Mouse (Mus musculus): ENCODE results near the gene Selenon. TPM values are rescaled to one million over a fixed set of nuclear protein-coding genes. Genes with fewer than 3 reads are reported as not detected.

Selenon gene
- polyA plus RNA-seq, 1 experiment from 2014 or later = 25.1 TPM

DNA sequence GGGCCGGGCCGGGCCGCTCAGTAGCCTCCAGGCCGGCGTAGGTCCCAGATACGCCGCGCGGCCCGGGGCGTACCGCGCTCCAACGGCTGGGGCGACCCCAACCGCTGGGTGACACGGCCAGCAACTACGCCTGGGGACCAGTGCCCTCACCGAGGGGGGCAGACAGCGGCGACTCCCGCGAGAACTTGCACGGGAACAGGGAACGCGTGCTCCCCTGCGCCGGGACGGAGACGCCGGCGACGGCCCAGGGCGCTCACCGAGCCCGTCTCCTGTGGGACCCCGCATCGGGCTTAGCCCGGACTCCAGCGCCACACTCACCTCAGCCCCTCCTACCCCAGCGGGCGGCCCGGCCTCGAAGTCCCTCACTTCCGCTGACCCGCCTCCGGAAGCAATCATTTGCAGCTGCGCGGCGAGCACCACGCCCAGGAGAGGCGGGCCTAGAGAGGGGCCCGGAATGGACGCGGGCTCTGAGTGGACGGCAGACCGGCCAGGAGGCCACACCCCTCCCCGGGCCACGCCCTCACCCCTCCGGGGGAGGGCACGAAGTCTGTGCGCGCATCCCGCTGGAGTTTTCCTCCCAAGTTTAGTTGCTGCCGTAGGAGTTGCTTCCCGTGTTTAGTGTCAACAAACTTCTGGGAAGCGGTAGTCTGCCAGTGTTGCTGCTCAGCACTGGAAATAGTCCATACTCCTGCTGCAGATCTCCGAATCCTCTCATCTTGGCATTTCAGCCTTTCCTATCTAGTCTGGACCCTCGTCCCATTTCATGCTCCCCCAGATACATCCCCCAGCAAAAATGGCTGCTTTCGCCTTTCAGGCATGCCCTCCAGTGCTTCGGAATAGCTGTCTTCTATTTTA, 16.8 kb downstream of the Selenon start, which contains the start of gene Mtfr1l:
Gene Mtfr1l (minus strand): TSS at position 456 of the 855 bp plus-strand sequence.
- Histone ChIP-seq H3K9me3 (no peaks in the 10 kb centered on the region), H3K27me3 (replicated peaks) (no peaks in the 10 kb centered on the region), H3K4me1 (replicated peaks) (peaks cover 13% of the 10 kb centered on the region), H3K36me3 (peaks cover 8% of the 10 kb centered on the region), H3K4me3 (replicated peaks) (peak within 1 kb of the TSS; percentile 98), H3K27ac (peak within 1 kb of the TSS; percentile 79), H3K4me2 (replicated peaks) (peak within 1 kb of the TSS; percentile 79), H3K9ac (peak within 1 kb of the TSS; percentile 81)
- ATAC-seq = peak; percentile 99
- WGBS = under 1% methylated on average over 71 of the region's 71 CpGs

DNA sequence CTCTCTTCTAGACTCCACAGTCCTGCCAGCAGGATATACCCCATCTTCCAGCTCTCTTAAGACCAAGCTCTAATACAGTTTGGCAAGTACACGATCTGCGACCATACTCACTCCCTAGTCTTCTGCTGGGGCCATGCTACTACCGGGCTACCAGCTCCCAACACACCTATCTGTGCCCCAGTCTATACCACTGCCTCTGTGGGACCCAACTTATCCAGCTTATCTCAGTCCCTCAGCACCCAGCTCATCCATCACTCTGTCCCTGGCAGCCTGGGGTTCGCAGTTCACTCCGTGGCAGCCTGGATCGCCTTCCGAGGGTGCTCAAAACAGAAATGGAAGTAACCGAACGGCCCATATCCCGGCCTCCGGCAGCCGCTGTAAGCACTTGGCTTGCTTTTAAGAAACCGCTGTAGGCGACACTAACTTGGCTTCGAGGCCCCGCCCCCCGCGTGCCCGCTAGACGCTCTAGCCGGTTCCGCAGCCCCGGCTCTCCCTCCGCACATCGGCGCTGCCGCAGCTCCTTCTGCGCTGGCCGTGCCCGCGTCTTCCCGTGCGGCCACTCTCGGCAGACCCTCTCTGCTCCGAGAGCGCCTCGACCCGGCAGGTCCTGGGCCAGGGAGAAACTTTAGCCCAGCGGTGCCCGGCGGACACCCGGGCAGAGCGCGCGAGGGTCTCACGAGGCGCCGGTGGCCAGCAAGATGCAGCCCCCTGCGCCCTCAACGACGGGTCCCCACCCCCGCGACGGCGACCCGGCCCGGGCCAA, 17.7 kb downstream of the Selenon start:
- Histone ChIP-seq H3K27me3 (replicated peaks) (no peaks in the 10 kb centered on the region), H3K4me3 (replicated peaks) (peak overlapping the region; percentile 98), H3K9me3 (no peaks in the 10 kb centered on the region), H3K36me3 (peaks cover 14% of the 10 kb centered on the region), H3K27ac (peak overlapping the region; percentile 79), H3K9ac (peak overlapping the region; percentile 81), H3K4me2 (replicated peaks) (peak overlapping the region; percentile 79), H3K4me1 (replicated peaks) (peaks cover 13% of the 10 kb centered on the region)
- WGBS = under 1% methylated on average over 57 of the region's 57 CpGs
- peak; percentile 22 for ATAC-seq

DNA sequence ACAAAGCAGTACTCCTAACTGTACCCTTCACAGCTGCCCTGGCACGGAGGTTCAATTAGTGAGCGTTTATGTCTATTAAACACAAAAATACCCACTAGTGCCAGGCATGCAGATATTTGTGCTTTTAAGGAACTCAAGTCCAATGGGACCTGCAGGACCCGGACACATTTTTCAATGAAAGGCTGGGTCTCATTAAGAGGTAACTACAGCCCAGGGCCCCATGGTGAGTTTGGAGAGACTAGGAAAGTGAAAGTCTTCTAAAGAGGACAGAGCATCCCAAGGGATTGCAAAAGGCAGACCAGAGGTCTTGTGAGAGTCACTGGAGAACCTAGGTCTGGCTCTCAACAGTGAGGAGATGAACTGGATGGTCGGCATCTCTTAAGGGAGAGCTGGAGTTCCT, 18.5 kb downstream of the Selenon start:
- H3K36me3 ChIP-seq = peaks cover 18% of the 10 kb centered on the region
- WGBS = 84% methylated on average over 4 of the region's 4 CpGs
- no peaks in the 10 kb centered on the region for H3K9me3 ChIP-seq
- H3K4me1 ChIP-seq (replicated peaks) = peaks cover 13% of the 10 kb centered on the region
- ATAC-seq = no peak
- H3K27ac ChIP-seq = no peak overlapping the region
- no peaks in the 10 kb centered on the region for H3K27me3 ChIP-seq (replicated peaks)
- H3K9ac ChIP-seq = 0 out of 2 replicates have a peak overlapping the region, but pooled peaks have one; percentile 81
- no peak overlapping the region; the same call in 1 of the 2 replicates for H3K4me3 ChIP-seq (replicated peaks)
- peak overlapping the region; percentile 79 for H3K4me2 ChIP-seq (replicated peaks)

DNA sequence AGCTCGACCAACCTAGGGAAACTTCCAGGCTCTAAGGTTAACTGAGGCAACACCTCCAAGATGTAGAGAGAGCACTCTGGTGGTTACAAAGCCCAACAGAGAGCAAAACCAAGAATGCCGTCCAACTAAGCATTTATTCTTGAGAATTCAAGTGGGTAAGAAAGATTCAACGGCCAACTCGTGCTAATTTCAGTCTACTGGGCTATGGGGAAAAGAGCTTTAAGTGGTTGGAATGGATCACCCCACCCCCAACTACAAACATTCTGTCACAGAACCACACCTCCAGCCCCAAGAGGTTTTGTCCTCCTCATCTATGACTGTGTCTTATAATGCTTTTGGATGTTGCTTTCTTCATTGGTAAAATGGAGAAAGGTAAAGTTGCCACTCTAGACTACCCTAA, 19.0 kb downstream of the Selenon start:
- H3K4me2 ChIP-seq (replicated peaks) = no peak overlapping the region
- no peaks in the 10 kb centered on the region for H3K27me3 ChIP-seq (replicated peaks)
- 82% methylated on average over 4 of the region's 4 CpGs for WGBS
- peaks cover 18% of the 10 kb centered on the region for H3K36me3 ChIP-seq
- no peak overlapping the region for H3K9ac ChIP-seq
- H3K27ac ChIP-seq = no peak overlapping the region
- no peak for ATAC-seq
- H3K4me3 ChIP-seq (replicated peaks) = no peak overlapping the region
- no peaks in the 10 kb centered on the region for H3K9me3 ChIP-seq
- peaks cover 13% of the 10 kb centered on the region for H3K4me1 ChIP-seq (replicated peaks)

DNA sequence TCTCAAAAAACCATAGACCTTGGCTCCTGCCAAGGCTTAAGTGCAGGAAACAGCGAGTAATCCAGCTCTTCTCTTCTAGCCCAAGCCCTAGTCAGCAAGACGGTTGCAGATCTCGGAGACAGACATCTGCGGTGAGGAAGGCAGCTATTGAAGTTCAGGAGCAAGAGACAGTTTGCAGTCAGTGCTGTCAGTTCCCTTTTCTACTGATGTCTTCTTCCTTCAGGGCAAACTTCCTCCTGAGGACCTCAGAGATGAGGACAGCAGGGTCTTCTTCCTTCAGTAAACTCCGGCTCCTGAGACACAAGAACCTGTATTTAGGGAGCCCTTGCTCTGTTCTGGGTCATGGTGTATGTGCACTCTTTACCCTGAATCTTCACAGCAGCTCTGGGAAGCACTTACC, 25.7 kb downstream of the Selenon start:
- H3K36me3 ChIP-seq = peaks cover 29% of the 10 kb centered on the region
- H3K4me3 ChIP-seq (replicated peaks) = no peak overlapping the region
- H3K27me3 ChIP-seq (replicated peaks) = no peaks in the 10 kb centered on the region
- no peaks in the 10 kb centered on the region for H3K4me1 ChIP-seq (replicated peaks)
- no peak overlapping the region for H3K9ac ChIP-seq
- no peak for ATAC-seq
- WGBS = 71% methylated on average over 5 of the region's 5 CpGs
- H3K27ac ChIP-seq = no peak overlapping the region
- H3K9me3 ChIP-seq = no peaks in the 10 kb centered on the region
- no peak overlapping the region for H3K4me2 ChIP-seq (replicated peaks)

DNA sequence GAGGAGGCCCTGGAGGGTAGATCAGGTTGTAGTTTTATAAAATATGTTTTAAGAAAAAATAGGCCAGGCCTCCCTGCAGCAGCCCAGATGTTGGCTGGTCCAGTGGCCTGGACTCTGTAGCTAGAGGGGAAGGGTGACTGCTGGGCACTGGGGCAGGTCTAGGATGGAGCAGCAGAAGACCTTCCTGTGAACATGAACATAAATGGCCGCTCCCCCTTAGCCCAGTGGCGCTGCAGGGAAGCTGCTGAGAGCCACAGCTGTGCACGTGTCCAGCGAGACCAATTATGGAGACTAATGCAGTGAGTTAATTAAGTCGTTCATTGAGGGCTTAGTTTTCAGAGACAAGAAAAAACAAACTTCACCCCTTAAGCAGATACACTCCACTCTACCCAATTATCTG, 26.2 kb downstream of the Selenon start:
- 80% methylated on average over 5 of the region's 5 CpGs for WGBS
- Histone ChIP-seq H3K27ac (no peak overlapping the region), H3K27me3 (replicated peaks) (no peaks in the 10 kb centered on the region), H3K4me2 (replicated peaks) (no peak overlapping the region), H3K4me1 (replicated peaks) (no peaks in the 10 kb centered on the region), H3K4me3 (replicated peaks) (no peak overlapping the region), H3K9me3 (no peaks in the 10 kb centered on the region), H3K36me3 (peaks cover 29% of the 10 kb centered on the region), H3K9ac (no peak overlapping the region)
- ATAC-seq = no peak

DNA sequence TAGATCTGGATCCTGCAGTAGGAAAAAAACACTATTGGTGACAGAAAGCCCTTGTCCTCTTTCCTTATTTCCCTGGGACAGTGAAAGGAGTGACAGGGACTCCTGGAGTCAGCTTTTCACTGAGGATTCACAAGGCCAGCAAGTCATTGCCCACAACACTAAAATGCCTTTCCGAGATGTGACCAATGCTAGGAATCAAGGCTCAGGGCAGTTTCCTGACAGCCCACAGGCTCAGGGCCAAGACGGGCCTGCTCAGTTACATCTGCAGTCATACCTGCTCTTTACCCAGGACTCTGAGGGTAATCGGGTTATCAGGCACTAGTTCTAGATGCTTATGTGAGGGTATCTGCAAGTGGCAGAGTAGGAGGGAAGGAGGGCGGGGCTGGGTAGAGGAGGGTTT, 28.5 kb downstream of the Selenon start:
- Histone ChIP-seq H3K9me3 (no peaks in the 10 kb centered on the region), H3K4me3 (replicated peaks) (no peak overlapping the region), H3K27ac (no peak overlapping the region), H3K4me2 (replicated peaks) (no peak overlapping the region), H3K36me3 (peaks cover 11% of the 10 kb centered on the region; the same call in 1 of the 2 replicates), H3K9ac (no peak overlapping the region), H3K27me3 (replicated peaks) (no peaks in the 10 kb centered on the region), H3K4me1 (replicated peaks) (no peaks in the 10 kb centered on the region)
- no peak for ATAC-seq
- WGBS = 85% methylated on average over 4 of the region's 4 CpGs

DNA sequence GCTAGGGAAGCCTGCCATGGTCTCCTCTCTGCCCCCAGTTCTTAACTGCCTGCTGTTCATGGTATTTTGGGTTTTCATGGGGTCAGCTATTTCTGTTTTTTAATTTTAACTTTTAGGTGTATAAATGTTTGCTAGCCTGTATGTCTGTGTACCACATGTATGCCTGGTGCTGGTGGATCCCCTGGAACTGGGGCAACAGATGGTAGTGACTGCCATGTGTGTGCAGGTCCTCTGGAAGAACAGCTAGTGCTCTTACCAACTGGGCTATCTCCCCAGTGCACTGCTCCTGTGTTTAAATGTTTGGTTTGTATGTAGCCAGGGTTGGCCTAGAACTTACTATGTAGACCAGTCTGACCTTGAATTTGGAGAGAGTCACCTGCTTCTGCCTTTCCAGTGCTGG, 32.7 kb downstream of the Selenon start:
- peaks cover 11% of the 10 kb centered on the region for H3K4me1 ChIP-seq (replicated peaks)
- no peak overlapping the region for H3K9ac ChIP-seq
- ATAC-seq = no peak
- H3K4me2 ChIP-seq (replicated peaks) = no peak overlapping the region
- H3K27me3 ChIP-seq (replicated peaks) = no peaks in the 10 kb centered on the region
- no peak overlapping the region for H3K27ac ChIP-seq
- H3K36me3 ChIP-seq = no peaks in the 10 kb centered on the region
- no peak overlapping the region for H3K4me3 ChIP-seq (replicated peaks)
- no peaks in the 10 kb centered on the region for H3K9me3 ChIP-seq

DNA sequence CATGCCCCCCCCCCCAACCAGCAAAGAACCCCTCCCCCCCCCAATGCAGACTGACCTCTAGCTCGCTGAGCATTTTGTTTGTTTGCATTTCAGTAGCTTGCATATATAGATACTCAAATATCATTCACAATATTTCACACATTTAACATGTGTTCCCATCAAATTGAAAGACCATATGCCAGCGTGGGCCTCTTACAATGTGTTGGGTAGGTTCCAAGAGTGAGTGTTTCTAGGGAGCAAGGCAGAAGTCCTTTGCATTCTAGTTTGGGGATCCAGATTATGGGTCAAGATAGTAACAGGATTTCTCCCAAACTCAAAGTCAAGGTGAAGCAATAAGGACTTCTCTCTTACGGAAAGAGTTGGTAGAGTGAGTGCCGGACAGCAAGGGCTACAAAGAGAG, 33.4 kb downstream of the Selenon start:
- 89% methylated on average over 4 of the region's 4 CpGs for WGBS
- Histone ChIP-seq H3K4me1 (replicated peaks) (peaks cover 13% of the 10 kb centered on the region), H3K36me3 (no peaks in the 10 kb centered on the region), H3K9me3 (no peaks in the 10 kb centered on the region), H3K4me2 (replicated peaks) (no peak overlapping the region), H3K9ac (no peak overlapping the region), H3K27me3 (replicated peaks) (no peaks in the 10 kb centered on the region), H3K27ac (no peak overlapping the region), H3K4me3 (replicated peaks) (no peak overlapping the region)
- no peak for ATAC-seq

DNA sequence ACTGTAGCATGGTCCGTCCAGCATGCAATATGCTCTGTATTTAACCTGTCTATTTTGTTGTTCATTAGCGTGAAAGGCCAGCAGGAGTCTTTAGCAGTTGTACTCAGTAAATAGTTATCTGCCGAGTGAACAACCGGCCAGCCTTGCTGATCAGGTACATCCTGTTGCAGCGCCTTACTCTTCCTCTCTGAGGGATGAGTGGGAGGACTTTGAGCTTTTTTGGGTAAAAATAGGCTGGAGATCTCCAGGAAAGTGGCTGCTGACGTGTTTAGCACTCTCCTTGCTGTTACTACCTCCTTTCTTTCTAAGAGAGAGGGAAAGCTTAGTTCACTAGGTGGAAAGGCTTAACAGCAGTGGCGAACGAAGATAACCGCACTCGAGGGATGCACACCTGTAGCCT, 34.2 kb downstream of the Selenon start:
- H3K36me3 ChIP-seq = no peaks in the 10 kb centered on the region
- H3K9ac ChIP-seq = no peak overlapping the region
- no peak overlapping the region for H3K4me3 ChIP-seq (replicated peaks)
- H3K9me3 ChIP-seq = no peaks in the 10 kb centered on the region
- WGBS = 85% methylated on average over 10 of the region's 10 CpGs
- ATAC-seq = no peak
- H3K27ac ChIP-seq = no peak overlapping the region
- H3K4me1 ChIP-seq (replicated peaks) = peaks cover 14% of the 10 kb centered on the region
- no peaks in the 10 kb centered on the region for H3K27me3 ChIP-seq (replicated peaks)
- H3K4me2 ChIP-seq (replicated peaks) = no peak overlapping the region

DNA sequence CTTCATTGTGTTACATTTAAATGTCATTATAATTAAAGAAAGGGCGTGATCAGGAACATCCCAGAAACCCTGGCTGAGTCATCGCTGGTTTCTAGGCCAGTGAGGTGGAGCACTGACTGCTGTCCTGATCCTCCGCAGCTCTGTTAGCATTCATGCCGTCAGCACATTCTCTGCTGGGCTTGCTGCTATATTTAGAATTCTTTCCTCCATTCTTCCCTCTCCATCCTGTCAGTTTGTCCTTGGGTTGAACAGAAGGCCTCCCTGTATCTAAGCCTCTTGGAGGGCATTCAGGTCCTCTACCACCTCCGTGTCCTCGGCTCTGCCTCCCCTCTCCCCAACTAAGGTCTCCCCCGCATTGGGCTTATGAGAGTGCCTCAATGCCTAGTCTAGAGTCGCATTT, 35.0 kb downstream of the Selenon start:
- Histone ChIP-seq H3K36me3 (no peaks in the 10 kb centered on the region), H3K9ac (no peak overlapping the region), H3K9me3 (no peaks in the 10 kb centered on the region), H3K4me1 (replicated peaks) (peaks cover 18% of the 10 kb centered on the region), H3K4me3 (replicated peaks) (no peak overlapping the region), H3K27ac (peak overlapping the region; percentile 49; the same call in 1 of the 2 replicates), H3K27me3 (replicated peaks) (no peaks in the 10 kb centered on the region), H3K4me2 (replicated peaks) (no peak overlapping the region)
- ATAC-seq = no peak
- 55% methylated on average over 8 of the region's 8 CpGs for WGBS

DNA sequence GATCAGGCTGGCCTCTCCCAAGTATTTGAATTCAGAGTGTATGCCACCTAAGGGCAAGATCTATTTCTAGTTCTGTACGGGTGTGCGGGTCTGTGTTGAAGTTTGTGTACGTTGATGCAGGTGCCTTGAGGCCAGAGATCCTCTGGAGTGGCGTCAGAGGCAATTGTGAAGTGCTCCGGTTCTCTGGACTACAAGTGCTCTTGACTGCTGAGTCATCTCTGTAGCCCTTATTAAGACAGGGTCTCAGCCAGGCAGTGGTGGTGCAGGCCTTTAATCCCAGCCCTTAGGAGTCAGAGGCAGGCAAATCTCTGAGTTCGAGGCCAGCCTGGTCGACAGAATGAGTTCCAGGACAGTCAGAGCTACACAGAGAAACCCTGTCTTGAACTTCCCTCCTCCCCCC, 36.4 kb downstream of the Selenon start:
- H3K36me3 ChIP-seq = no peaks in the 10 kb centered on the region
- H3K9ac ChIP-seq = no peak overlapping the region
- no peak for ATAC-seq
- H3K9me3 ChIP-seq = no peaks in the 10 kb centered on the region
- H3K27me3 ChIP-seq (replicated peaks) = no peaks in the 10 kb centered on the region
- H3K4me2 ChIP-seq (replicated peaks) = no peak overlapping the region
- peaks cover 25% of the 10 kb centered on the region for H3K4me1 ChIP-seq (replicated peaks)
- no peak overlapping the region for H3K27ac ChIP-seq
- 68% methylated on average over 7 of the region's 7 CpGs for WGBS
- no peak overlapping the region for H3K4me3 ChIP-seq (replicated peaks)
